Mouse (Mus musculus): ENCODE results near the gene Spock1. TPM values are rescaled to one million over a fixed set of nuclear protein-coding genes. Genes with fewer than 3 reads are reported as not detected.

Gene Spock1
- polyA plus RNA-seq, 1 experiment from 2014 or later: 1.7 TPM

DNA sequence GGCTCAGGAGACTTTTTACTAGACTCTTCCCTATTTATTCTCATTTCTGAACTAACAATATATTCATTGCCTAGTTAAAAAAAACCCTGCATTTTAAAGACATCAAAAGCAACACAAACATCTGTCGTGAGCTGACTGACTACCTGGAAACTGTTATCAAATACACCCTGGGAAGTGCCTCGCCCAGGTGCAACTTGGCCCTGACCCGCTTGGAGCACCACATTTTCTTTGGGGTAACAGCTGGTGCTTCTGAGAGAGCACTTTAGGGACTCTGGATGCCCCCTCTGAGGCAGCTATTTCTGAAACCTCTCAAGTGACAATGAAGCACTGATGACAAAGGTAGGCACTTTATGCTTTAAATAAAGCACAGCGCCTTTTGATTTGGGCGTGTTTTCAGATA, 236.8 kb downstream of the Spock1 start:
- Histone ChIP-seq H3K36me3 (ENCODE audit: control insufficient read depth, insufficient read depth, low read length) (no peaks in the 10 kb centered on the region), H3K9me3 (ENCODE audit: control insufficient read depth, low read length) (no peaks in the 10 kb centered on the region), H3K4me2 (ENCODE audit: low read depth, low read length) (no peak overlapping the region), H3K27me3 (replicated peaks; ENCODE audit: control insufficient read depth, insufficient read depth, low read length) (no peaks in the 10 kb centered on the region), H3K27ac (ENCODE audit: low read length) (no peak overlapping the region), H3K4me3 (ENCODE audit: low read length) (no peak overlapping the region), H3K9ac (ENCODE audit: low read depth, low read length) (no peak overlapping the region), H3K4me1 (ENCODE audit: control insufficient read depth, insufficient read depth, low read length) (no peaks in the 10 kb centered on the region)
- WGBS: 66% methylated on average over 5 of the region's 5 CpGs
- ATAC-seq: no peak

DNA sequence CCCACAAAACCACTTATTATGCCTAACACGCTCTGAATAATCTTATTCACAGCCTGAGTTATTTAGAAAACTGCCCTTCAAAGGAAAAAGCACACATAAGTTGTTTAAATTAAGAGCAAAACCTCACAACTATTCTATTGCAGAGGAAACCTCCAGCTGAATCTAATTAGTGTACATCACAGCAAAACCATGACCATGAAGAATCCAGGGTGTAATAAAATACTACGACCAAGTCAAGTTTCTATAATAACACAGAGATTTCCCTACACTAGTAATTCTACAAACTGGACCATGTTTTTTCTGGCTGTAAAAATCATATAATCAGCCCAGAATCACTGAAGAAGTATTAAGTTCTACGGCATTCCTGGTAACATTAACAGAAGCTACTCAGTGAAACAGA, 240.5 kb downstream of the Spock1 start:
- Histone ChIP-seq H3K27me3 (replicated peaks; ENCODE audit: control insufficient read depth, insufficient read depth, low read length) (no peaks in the 10 kb centered on the region), H3K4me1 (ENCODE audit: control insufficient read depth, insufficient read depth, low read length) (no peaks in the 10 kb centered on the region), H3K27ac (ENCODE audit: low read length) (no peak overlapping the region), H3K9ac (ENCODE audit: low read depth, low read length) (no peak overlapping the region), H3K4me3 (ENCODE audit: low read length) (no peak overlapping the region), H3K9me3 (ENCODE audit: control insufficient read depth, low read length) (no peaks in the 10 kb centered on the region), H3K36me3 (ENCODE audit: control insufficient read depth, insufficient read depth, low read length) (no peaks in the 10 kb centered on the region), H3K4me2 (ENCODE audit: low read depth, low read length) (no peak overlapping the region)
- no peak for ATAC-seq
- 71% methylated on average over 3 of the region's 3 CpGs for WGBS

DNA sequence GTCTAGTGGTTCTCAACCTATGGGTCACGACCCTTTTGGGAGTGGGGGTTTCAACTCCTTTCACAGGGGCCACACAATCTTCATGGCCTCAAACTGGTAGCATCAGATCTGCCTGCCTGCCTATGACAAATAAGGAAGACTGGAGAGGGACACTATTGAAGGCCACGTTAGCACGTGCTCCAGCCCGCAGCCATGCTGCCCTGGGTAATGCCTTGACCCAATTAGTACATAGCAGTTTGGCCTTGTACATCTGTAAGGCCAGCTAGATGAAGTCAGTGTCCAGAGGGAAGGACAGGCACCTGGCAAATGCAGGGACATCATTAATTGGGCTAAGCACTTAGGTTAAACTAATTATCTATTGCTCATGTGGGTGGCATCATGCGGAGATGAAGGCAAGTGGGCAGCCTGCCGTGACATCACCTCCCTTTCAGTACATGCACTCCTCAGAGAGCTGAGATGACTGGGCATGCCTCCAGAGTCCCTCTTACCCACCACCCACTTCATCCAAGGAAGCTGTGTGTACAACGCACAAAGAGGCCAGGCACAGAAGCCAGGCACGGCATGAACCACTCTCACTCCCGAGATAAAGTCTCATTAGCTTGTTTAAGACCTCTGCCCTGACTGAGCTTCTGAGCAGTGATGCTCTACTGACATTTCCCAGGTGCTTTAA, 241.8 kb downstream of the Spock1 start:
- no peaks in the 10 kb centered on the region for H3K9me3 ChIP-seq (ENCODE audit: control insufficient read depth, low read length)
- H3K4me3 ChIP-seq (ENCODE audit: low read length): no peak overlapping the region
- H3K27ac ChIP-seq (ENCODE audit: low read length): no peak overlapping the region
- 51% methylated on average over 9 of the region's 9 CpGs for WGBS
- H3K4me2 ChIP-seq (ENCODE audit: low read depth, low read length): no peak overlapping the region
- no peaks in the 10 kb centered on the region for H3K36me3 ChIP-seq (ENCODE audit: control insufficient read depth, insufficient read depth, low read length)
- ATAC-seq: no peak
- no peaks in the 10 kb centered on the region for H3K4me1 ChIP-seq (ENCODE audit: control insufficient read depth, insufficient read depth, low read length)
- H3K27me3 ChIP-seq (replicated peaks; ENCODE audit: control insufficient read depth, insufficient read depth, low read length): no peaks in the 10 kb centered on the region
- no peak overlapping the region for H3K9ac ChIP-seq (ENCODE audit: low read depth, low read length)

DNA sequence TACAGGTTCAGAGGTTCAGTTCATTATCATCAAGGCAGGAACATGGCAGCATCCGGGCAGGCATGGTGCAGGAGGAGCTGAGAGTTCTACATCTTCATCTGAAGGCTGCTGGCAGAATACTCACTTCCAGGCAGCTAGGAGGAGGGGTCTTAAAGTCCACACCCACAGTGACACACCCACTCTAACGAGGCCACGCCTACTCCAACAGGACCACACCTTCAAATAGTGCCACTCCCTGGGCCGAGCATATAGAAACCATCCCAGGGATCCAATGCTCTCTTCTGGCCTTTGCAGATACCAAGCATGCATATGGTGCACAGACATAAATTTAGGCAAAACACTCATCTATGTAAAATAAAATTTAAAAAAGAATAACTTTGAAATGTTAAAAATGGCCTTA, 245.6 kb downstream of the Spock1 start:
- H3K9ac ChIP-seq (ENCODE audit: low read depth, low read length): no peak overlapping the region
- WGBS: 77% methylated on average over 4 of the region's 4 CpGs
- no peak for ATAC-seq
- no peaks in the 10 kb centered on the region for H3K9me3 ChIP-seq (ENCODE audit: control insufficient read depth, low read length)
- no peaks in the 10 kb centered on the region for H3K27me3 ChIP-seq (replicated peaks; ENCODE audit: control insufficient read depth, insufficient read depth, low read length)
- H3K4me1 ChIP-seq (ENCODE audit: control insufficient read depth, insufficient read depth, low read length): no peaks in the 10 kb centered on the region
- H3K36me3 ChIP-seq (ENCODE audit: control insufficient read depth, insufficient read depth, low read length): no peaks in the 10 kb centered on the region
- H3K4me3 ChIP-seq (ENCODE audit: low read length): no peak overlapping the region
- H3K27ac ChIP-seq (ENCODE audit: low read length): no peak overlapping the region
- H3K4me2 ChIP-seq (ENCODE audit: low read depth, low read length): no peak overlapping the region

- H3K36me3 ChIP-seq (ENCODE audit: control insufficient read depth, insufficient read depth, low read length): no peaks in the 10 kb centered on the region
- H3K9ac ChIP-seq (ENCODE audit: low read depth, low read length): no peak overlapping the region
- H3K4me2 ChIP-seq (ENCODE audit: low read depth, low read length): no peak overlapping the region
- no peaks in the 10 kb centered on the region for H3K27me3 ChIP-seq (replicated peaks; ENCODE audit: control insufficient read depth, insufficient read depth, low read length)
- H3K4me3 ChIP-seq (ENCODE audit: low read length): no peak overlapping the region
- no peaks in the 10 kb centered on the region for H3K4me1 ChIP-seq (ENCODE audit: control insufficient read depth, insufficient read depth, low read length)
- ATAC-seq: no peak
- no peak overlapping the region for H3K27ac ChIP-seq (ENCODE audit: low read length)
- H3K9me3 ChIP-seq (ENCODE audit: control insufficient read depth, low read length): no peaks in the 10 kb centered on the region
- 72% methylated on average over 2 of the region's 2 CpGs for WGBS
Measured at GRCm38 (mm10) chr13:57660523-57660922, 247.6 kb downstream of the Spock1 start.

- Histone ChIP-seq H3K36me3 (ENCODE audit: control insufficient read depth, insufficient read depth, low read length) (no peaks in the 10 kb centered on the region), H3K27me3 (replicated peaks; ENCODE audit: control insufficient read depth, insufficient read depth, low read length) (no peaks in the 10 kb centered on the region), H3K27ac (ENCODE audit: low read length) (no peak overlapping the region), H3K4me3 (ENCODE audit: low read length) (no peak overlapping the region), H3K9ac (ENCODE audit: low read depth, low read length) (no peak overlapping the region), H3K9me3 (ENCODE audit: control insufficient read depth, low read length) (no peaks in the 10 kb centered on the region), H3K4me2 (ENCODE audit: low read depth, low read length) (no peak overlapping the region), H3K4me1 (ENCODE audit: control insufficient read depth, insufficient read depth, low read length) (no peaks in the 10 kb centered on the region)
- ATAC-seq: no peak
- 59% methylated on average over 3 of the region's 3 CpGs for WGBS
Measured at GRCm38 (mm10) chr13:57659872-57660271, 248.3 kb downstream of the Spock1 start.

DNA sequence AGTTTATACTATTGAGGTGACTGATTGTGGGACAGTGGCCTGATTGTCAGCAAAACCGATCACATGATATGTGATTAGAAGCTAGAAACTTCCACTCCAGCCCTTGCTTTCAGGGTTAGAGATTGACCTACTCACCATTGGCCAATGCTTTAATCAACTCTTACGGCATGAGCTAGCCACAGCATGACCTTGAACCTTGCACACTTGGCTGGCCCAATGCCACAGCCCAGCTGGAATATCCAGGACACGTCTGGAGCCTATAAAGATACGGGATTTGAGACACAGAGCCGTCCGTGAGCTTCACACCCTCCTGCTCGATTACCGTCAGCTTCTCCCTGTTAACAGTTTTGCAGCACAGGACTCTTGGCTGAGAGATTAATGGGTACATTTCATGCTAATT, 251.5 kb downstream of the Spock1 start:
- Histone ChIP-seq H3K36me3 (ENCODE audit: control insufficient read depth, insufficient read depth, low read length) (no peaks in the 10 kb centered on the region), H3K4me3 (ENCODE audit: low read length) (no peak overlapping the region), H3K9ac (ENCODE audit: low read depth, low read length) (no peak overlapping the region), H3K27ac (ENCODE audit: low read length) (no peak overlapping the region), H3K4me2 (ENCODE audit: low read depth, low read length) (no peak overlapping the region), H3K4me1 (ENCODE audit: control insufficient read depth, insufficient read depth, low read length) (no peaks in the 10 kb centered on the region), H3K9me3 (ENCODE audit: control insufficient read depth, low read length) (no peaks in the 10 kb centered on the region), H3K27me3 (replicated peaks; ENCODE audit: control insufficient read depth, insufficient read depth, low read length) (no peaks in the 10 kb centered on the region)
- ATAC-seq: no peak
- WGBS: 64% methylated on average over 8 of the region's 8 CpGs

- Histone ChIP-seq H3K4me1 (ENCODE audit: control insufficient read depth, insufficient read depth, low read length) (no peaks in the 10 kb centered on the region), H3K27ac (ENCODE audit: low read length) (no peak overlapping the region), H3K4me3 (ENCODE audit: low read length) (no peak overlapping the region), H3K27me3 (replicated peaks; ENCODE audit: control insufficient read depth, insufficient read depth, low read length) (no peaks in the 10 kb centered on the region), H3K4me2 (ENCODE audit: low read depth, low read length) (no peak overlapping the region), H3K36me3 (ENCODE audit: control insufficient read depth, insufficient read depth, low read length) (no peaks in the 10 kb centered on the region), H3K9me3 (ENCODE audit: control insufficient read depth, low read length) (no peaks in the 10 kb centered on the region), H3K9ac (ENCODE audit: low read depth, low read length) (no peak overlapping the region)
- 80% methylated on average over 7 of the region's 7 CpGs for WGBS
- ATAC-seq: no peak
Measured at GRCm38 (mm10) chr13:57654362-57654761, 253.8 kb downstream of the Spock1 start.

DNA sequence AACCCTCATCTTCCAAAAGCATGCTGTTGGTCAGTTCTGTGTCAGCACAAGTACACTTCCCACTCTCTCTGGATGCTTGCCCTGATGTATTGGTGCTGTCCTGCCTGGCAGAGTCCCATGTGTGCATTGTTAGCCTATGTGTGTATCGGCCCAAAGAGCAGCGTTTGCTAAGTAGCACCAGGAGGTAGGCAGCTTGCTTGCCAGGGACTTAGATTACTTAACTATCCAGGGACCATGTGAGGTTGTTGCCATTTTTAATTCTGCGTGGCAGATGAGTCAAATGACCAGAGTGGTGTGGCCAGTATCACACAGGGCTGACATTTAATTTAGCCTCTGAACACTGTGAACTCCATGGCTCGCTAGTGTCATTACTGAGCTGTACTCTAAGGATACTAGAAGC, 256.9 kb downstream of the Spock1 start:
- no peaks in the 10 kb centered on the region for H3K4me1 ChIP-seq (ENCODE audit: control insufficient read depth, insufficient read depth, low read length)
- no peak overlapping the region for H3K4me2 ChIP-seq (ENCODE audit: low read depth, low read length)
- H3K9me3 ChIP-seq (ENCODE audit: control insufficient read depth, low read length): no peaks in the 10 kb centered on the region
- no peak overlapping the region for H3K4me3 ChIP-seq (ENCODE audit: low read length)
- no peaks in the 10 kb centered on the region for H3K36me3 ChIP-seq (ENCODE audit: control insufficient read depth, insufficient read depth, low read length)
- no peaks in the 10 kb centered on the region for H3K27me3 ChIP-seq (replicated peaks; ENCODE audit: control insufficient read depth, insufficient read depth, low read length)
- H3K9ac ChIP-seq (ENCODE audit: low read depth, low read length): no peak overlapping the region
- WGBS: 72% methylated on average over 4 of the region's 4 CpGs
- no peak for ATAC-seq
- no peak overlapping the region for H3K27ac ChIP-seq (ENCODE audit: low read length)

DNA sequence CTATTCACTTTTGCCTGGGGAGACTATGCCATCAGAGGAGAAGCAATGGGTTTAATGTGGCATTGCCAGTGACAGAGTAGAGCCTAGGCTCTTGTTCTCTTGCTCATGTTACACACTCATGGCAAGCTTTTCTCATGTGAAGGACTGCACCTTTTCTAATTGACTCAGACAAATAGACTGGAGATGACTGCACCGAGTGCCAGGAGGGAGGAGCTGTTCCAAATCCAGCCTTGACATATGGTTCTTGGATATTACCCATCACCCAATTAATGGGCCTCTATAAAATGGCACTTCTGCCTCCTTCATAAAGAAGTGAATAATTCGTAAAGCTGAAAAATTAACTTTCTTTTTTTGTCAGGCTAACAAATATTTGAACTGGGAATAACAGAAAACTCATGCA, 259.3 kb downstream of the Spock1 start:
- Histone ChIP-seq H3K27ac (ENCODE audit: low read length) (no peak overlapping the region), H3K4me2 (ENCODE audit: low read depth, low read length) (no peak overlapping the region)
- 69% methylated on average over 2 of the region's 2 CpGs for WGBS

More for the DNA sequence above, 259.3 kb downstream of the Spock1 start:
- H3K9me3 ChIP-seq (ENCODE audit: control insufficient read depth, low read length): no peaks in the 10 kb centered on the region
- H3K36me3 ChIP-seq (ENCODE audit: control insufficient read depth, insufficient read depth, low read length): no peaks in the 10 kb centered on the region
- ATAC-seq: no peak
- H3K9ac ChIP-seq (ENCODE audit: low read depth, low read length): no peak overlapping the region
- H3K4me3 ChIP-seq (ENCODE audit: low read length): no peak overlapping the region
- no peaks in the 10 kb centered on the region for H3K27me3 ChIP-seq (replicated peaks; ENCODE audit: control insufficient read depth, insufficient read depth, low read length)
- H3K4me1 ChIP-seq (ENCODE audit: control insufficient read depth, insufficient read depth, low read length): no peaks in the 10 kb centered on the region
